Mouse (Mus musculus): ENCODE data around the gene Socs7.
"Not testable (repeated sequence)": the region's sequence is repeated elsewhere in the genome, so short reads cannot be mapped to it uniquely, and the experiment has no call there.

The Socs7 gene

DNA sequence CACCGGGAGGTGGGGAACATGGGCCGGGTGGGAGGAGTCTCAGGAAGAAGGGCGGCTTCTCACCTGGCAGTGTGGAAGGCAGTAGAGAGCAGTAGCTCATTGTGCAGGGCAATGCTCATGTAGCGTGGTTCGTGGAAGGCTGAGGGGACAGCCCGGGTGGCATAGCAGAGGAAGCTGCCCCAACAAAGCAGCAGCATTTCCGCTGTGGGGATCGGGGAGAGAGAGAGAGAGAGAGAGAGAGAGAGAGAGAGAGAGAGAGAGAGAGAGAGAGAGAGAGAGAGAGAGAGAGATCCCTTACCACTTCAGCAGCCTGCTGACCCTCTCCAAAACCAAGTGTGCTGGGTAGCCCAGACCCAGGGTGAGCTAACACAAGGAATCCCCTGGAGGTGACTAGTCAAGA is 19.2 kb upstream of the Socs7 start:
- in situ Hi-C loops (cut with MseI, MboI) = no loop called here

DNA sequence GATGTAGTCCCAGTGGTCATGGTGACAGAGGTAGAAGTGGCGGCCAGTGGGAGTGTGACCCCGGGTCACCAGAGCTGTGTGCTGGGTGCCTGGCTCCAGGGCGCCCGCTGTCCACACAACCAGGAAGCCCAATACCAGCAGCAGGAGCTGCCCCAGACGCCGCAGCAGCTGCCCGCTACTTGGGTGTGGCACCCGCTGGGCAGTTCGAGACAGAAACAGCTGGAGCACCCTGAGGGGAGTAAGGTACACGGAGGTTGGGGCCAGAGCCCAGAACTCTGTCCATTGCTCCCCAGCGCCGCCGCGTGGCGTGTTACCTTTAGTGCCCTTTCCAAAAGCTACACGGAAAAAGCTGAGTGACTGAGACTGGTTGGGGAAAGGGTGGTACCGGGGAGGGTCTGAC is 18.7 kb upstream of the Socs7 start:
- in situ Hi-C loops (cut with MseI, MboI) = no loop called here

DNA sequence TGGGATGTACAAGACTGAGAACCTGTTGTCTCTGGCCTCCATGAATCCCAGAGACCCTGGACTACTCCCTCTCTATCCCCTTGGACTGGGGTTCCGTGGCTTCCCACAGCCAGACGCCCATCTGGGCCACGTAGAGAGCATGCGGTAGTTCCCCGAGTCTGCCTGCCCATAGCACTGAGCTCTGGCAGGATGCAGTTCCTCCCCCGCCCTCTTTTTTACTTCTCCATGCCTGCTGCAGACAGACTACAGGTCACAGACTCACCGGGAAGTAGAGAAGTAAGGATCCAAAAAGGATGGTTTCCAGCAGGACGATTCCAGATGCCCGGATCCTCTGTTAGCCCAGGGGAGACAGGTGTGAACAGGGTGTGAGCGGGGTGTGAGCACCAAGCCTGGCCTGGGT is 16.9 kb upstream of the Socs7 start:
- in situ Hi-C loops (cut with MseI, MboI) = no loop called here

DNA sequence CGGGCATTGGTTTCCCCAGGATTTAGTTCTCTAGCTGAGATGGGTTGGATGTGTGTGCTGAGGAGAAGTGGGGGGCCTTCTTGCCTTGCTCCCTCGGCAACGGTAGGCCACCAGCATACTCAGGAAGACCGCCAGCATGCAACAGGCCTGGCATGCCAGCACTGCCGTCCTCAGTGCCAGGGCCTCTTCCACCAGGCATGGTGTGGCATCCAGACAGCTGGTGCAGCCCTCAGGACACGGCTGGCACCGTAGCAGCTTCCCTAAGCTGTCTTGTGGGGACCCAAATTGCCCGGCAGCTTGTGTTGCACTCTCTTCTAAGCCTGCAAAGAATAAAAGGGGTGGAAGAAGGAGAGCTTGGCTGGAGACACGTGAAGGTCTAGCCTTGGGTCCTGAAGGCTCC is 16.0 kb upstream of the Socs7 start:
- in situ Hi-C loops (cut with MseI, MboI) = no loop called here

DNA sequence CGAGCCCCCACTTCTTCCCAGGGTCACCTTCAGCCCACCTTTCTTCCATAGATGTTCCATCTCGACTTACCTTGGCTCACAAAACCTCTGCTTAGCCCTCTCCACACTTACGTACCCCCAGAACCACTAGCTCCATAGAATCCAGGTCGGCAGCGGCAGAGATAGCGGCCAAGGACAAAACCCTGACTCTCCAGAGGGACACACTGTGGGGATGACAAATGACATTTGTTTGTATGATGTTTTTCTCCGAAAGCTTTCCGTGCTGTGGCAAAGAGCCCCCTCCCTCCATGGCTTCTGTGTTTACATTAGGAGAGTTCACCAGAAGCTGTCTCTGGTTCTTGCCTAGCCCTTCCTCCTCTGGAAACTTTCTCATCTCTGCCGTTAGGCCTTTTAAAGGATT is 15.1 kb upstream of the Socs7 start:
- in situ Hi-C loops (cut with MseI, MboI) = no loop called here

DNA sequence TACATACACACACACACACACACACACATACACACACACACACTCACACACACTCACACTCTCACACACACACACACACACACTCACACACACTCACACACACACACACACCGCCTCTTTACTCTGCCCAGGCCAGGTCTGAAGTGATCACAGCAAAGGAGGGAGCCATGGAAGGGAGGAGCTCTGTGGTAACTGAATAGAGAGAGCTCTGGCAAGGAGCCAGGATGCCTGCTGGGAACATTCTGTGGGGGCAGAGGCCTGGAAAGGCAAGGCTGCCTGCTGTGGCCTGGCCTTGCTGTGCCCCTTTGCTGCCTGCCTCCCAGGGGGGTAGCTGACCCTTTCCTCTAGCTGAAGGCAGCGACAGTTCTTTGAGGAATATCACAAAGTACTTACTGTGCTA is 12.3 kb upstream of the Socs7 start:
- in situ Hi-C loops (cut with MseI, MboI) = no loop called here

DNA sequence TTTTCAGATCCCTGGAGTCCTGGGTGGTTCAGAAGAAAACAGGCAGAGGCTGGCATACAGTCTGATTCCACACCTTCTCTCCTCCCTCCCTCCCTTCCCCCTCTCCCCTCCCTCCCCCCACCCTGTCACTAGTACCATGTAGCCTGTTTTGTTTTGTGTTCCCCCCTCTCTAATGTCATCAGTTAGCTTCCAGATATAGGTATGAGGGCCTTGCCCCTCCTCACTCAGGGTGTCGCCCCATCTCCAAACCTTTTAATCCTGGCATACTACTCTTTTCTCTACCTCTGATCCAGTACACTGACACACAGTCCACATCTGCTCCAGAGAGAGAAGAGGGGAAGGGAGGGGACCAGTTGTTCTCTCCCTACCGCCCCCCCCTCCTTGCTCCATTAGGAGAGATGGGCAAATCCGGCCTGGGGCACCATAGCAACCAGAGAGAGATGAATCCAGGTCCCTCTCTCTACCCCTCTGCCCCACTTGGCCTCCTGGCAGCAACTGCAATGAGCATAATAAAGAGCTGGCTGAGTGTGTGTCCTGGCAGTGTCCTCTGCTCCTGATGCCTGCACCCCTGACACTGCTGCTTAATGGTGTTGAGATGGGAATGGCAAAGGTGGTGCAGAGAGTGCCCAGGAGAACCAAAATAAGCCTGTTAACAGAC is 10.2 kb upstream of the Socs7 start, which contains the start of gene Gpr179:
TSS of gene Gpr179 (minus strand) at position 51 of the 658 bp plus-strand sequence.
- in situ Hi-C loops (cut with MseI, MboI) = no loop called here

DNA sequence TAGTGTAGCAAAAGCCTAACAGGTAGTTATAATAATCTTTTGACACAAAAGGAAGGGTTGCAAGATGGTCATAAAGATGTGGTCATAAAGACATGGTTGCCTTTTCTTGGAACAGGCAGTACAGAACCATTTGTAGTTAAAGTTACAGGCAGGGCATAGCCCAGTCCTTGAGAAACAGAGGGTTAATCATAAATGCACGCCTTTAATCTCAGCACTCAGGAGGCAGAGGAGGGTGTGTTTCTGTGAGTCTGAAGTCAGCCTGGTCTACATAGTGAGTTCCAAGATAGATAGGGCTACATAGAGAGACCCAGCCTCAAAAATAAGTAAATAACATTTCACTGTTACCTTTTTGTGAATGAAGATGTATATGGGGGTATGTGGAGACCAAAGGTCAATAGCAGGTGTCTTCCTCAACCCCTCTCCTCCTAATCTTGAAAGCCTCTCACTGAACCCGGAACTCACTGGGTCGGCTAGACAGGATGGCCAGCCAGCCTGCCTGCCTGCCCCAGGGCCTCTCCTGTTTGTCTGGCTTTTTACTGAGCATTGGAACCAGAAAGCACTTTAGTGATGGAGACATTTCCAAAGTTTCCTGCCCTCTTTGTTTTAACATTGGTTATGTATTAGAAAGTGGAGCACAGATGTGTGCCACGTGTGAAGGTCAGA is 9.3 kb upstream of the Socs7 start:
- in situ Hi-C loops (cut with MseI, MboI) = no loop called here

DNA sequence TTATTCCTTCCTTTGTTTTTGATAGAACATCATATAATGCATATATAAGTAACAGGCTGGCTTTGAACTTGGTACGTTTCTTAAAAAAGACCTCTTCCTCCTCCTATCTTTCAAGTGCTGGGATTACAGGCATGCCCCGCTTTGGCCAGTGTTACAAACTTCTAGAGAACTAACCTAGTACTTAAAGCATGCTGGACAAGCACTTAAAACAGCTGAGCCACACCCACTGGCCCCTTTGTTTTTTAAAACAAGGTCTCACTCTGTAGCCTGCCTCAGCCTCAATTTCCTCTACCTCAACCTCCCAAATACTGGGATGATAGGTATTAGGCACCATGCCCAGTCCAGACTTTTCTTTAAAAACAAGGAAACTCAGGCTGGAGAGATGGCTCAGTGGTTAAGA is 7.7 kb upstream of the Socs7 start:
- in situ Hi-C loops (cut with MseI, MboI) = no loop called here

DNA sequence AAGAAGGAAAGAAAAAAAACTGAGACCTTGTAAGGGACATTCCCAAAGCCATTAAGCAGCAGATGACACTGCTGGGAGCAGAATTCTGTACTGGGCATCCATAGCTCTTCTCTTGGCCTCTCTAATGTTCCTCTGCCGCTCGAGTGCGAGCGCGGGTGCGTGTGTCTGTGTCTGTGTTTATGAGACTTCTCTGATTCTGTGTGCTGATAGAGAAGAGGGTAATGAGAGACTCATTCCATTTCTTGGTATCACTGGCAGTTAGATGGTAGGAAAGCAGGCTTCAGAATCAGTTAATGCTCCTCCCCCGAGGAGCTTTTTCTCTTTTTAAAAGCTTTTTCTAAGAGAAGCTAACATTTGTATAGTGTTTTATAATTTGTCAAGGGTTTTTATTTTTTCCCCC is 7.1 kb upstream of the Socs7 start:
- in situ Hi-C loops (cut with MseI, MboI) = no loop called here

DNA sequence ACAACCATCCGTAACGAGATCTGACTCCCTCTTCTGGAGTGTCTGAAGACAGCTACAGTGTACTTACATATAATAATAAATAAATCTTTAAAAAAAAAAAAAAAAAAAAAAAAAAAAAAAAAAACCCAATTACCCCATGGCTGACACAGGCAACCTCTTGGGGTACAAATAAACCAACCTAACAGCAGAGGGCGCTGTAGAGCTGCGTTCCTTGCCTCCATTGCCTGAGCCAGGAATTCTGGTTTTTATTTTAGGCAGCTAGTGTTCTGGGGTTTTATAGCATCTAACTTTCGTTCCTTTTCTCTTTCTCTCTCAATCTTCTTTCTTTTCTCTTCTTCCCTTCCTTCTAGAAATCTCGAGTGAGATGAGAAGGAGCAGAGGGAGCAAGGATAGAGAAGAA is 4.7 kb upstream of the Socs7 start:
- in situ Hi-C loops (cut with MseI, MboI) = not testable (repeated sequence)

DNA sequence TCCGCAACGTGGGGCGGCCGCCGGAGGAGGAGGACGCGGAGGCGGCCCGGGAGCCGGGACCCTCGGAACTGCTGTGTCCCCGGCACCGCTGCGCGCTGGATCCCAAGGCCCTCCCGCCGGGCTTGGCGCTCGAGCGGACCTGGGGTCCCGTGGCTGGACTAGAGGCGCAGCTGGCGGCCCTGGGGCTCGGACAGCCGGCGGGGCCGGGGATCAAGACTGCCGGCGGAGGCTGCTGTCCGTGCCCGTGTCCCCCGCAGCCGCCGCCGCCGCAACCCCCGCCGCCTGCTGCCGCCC is 245 bp downstream of the Socs7 start:
- in situ Hi-C loops (cut with MseI, MboI) = no loop called here

DNA sequence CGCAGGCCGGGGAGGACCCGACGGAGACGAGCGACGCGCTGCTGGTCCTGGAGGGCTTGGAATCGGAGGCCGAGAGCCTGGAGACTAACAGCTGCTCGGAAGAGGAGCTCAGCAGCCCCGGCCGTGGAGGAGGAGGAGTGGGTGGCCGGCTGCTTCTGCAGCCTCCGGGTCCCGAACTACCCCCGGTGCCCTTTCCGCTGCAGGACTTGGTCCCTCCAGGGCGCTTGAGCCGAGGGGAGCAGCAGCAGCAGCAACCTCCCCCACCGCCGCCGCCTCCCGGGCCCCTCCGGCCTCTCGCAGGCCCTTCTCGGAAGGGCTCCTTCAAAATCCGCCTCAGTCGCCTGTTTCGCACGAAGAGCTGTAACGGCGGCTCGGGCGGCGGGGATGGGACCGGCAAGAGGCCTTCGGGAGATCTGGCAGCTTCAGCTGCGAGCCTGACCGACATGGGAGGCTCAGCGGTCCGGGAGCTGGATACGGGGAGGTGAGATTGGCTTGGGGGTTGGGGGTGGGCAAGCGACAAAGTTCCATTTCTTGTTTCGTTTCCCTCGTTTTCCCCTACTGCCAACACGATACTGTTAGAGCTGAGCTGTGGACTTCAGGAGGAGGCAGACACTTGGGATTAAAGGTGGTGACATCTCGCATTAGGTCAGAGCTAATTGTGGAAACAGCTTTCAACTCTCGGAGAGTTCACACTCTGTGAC is 742 bp downstream of the Socs7 start:
- in situ Hi-C loops (cut with MseI, MboI) = no loop called here

DNA sequence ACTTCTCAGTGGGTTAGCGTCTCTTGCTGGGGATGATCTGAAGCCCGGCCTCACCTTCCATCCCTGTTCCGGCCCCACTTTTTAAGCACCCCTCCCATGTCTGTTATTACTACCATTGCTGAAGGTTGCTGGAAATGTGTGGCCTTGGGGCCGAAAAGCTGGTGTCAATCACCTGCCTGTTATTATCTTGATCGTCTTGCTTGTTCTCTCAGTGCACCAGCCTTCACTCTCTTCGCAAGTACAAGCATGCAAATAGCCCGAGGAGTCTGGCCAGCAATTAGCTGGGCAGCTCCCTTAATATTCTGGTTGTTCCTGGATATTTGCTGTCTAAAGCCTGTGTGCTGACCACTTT is 1.3 kb downstream of the Socs7 start:
- in situ Hi-C loops (cut with MseI, MboI) = no loop called here

DNA sequence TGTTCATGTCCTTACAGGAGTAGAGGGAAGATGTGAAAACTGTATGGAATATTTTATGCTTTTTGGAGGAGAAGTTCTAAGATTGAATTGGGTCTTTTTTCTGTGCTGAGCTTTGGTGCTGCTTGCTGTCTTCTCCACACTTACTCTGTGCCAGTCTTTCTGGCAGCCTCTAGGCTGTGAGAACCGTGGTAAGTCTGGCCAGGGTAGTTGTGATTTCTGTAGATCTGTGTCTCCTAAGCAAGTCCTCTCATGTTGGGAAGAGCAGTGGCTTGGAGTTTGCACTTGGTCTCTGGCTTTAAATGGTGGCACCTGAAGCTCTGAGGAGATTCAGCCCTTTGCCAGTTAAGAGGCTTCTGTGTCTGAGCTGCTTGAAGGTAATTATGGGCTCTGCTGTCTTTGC is 3.2 kb downstream of the Socs7 start:
- in situ Hi-C loops (cut with MseI, MboI) = no loop called here

DNA sequence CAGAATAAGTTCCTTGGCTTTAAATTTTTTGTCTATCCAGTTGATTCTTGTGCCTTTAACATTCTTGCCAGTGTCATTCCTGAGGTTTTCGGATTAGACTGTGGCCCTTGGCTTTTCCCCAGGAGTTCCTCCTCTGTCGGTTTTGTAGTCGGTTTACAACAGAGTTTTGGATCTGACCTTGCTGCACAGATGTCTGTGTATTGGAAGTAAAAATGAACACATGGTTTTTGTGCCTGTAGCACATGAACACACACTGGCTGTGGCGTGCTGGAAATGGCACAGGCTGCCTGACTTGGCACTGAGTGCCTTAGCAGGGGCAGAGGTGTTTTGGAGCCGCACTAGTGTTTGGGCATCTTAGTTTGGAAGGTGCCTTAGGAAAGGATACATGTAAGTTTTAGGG is 6.2 kb downstream of the Socs7 start:
- in situ Hi-C loops (cut with MseI, MboI) = no loop called here

DNA sequence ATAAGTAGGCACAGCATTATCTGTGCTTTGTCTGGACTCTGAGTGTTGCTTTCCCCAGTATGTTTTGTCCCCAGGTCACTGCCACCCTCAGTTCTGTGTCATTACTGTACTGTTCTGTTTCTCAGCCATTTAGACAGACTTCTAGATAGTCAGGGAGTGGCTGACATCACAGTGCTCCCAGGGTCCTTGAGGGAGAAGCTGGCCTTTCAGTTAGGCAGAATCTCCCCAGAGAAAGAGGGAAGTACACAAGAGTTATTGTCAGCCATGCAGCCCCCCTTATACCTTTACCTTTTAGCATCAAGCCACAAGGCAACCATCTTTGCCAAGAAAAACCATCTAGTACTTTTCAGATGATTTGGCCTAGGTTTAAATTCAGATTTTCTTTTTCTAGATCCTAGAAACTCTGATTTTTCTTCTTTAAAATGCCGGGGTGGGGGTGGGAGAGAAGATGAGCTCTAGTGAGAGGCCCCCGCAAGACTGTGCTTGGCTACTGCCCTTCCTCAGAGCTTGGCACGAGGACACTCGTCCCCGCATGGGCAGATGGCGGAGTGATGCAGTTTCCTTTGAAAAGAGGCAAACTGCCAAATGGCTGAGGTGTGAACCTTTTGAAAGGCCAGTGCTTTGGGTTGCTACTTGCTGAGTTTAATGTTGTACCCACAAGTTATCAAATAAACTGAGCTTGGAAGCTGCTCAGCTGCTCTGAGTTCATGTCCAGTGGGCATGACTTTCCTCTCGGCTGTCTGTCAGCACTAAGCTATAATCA is 8.2 kb downstream of the Socs7 start:
- in situ Hi-C loops (cut with MseI, MboI) = no loop called here

DNA sequence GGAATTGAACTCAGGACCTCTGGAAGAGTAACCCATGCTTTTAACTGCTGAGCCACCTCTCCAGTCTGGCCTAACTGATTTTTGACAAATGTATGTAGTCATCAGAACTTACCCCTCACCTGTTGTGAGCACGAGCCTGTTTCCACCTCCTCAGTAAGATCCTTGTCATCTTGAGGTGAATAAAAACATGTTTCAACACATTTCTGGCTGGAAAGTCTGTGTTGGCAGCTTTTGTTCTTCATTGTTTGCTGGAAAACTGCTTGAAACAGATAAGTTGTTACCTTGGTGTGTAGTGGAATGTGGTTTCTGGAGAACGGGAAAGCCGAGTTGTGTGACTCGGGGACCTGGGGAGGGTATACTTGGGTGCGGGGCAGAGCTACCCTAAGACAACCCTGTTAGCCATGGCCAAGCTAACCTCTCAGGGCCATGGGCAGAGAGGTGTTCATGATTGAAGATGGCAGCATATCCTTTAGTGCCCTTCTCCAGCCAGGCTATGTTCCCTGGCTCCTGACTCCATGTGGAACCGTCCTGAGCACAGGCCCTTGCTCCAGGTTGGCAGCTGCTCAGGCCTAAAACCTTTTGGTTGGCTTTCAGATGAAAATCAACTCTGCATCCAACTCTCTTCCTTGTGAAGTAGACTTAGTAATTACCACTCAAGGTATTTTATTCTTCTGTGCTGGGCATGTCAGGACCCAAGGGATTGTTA is 10.0 kb downstream of the Socs7 start:
- in situ Hi-C loops (cut with MseI, MboI) = no loop called here

DNA sequence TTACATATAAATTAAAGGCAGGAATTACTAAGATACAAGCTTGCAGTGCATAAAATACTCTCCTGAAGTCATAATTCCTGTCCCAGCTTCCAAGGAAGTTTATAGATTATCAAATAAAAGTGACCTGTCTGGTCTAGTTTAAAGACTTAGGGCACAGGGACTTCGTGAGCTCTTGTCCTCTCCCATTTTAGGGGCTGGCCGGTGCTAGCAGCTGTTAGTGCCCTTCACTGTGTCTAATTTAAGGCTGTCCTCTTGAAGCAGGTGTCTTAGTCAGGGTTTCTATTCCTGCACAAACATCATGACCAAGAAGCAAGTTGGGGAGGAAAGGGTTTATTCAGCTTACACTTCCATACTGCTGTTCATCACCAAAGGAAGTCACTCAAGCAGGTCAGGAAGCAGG is 11.1 kb downstream of the Socs7 start:
- in situ Hi-C loops (cut with MseI, MboI) = no loop called here

DNA sequence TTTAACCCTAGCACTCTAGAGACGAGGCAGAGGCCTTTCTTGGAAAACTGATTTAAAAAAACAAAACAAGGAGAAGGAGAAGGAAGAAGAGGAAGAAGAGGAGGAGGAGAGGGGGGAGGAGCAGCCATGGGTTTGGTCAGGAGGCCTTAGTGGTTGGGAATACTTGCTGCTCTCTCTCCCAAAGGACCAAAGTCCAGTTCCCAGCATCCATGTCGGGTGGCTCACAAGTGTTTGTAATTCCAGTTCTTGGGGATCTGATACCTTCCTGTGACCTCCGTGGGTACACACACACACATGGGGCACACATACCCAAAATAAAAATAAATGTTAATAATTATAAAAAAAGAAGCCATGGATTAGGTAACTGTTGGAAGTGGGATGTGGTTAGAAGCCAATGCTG is 17.7 kb downstream of the Socs7 start:
- in situ Hi-C loops (cut with MseI, MboI) = no loop called here

DNA sequence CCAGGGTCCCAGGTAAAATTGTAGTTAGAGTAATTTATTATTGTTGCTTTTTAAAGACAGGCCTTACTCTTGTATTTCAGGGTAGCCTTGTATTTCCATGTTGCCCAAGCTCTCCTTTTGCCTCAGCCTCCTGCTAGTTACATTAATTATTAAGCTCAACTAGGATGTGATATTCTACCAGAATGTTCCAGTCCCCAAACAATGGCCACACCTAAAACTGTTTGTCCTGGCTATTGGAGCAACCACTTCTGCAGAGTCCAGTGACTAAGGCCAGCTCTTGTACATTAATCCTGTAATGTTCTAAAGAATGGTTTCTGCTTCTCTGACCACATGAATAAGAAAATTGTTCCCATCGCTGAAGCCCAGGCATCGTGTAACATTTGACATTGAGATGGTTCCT is 20.7 kb downstream of the Socs7 start:
- in situ Hi-C loops (cut with MseI, MboI) = no loop called here

DNA sequence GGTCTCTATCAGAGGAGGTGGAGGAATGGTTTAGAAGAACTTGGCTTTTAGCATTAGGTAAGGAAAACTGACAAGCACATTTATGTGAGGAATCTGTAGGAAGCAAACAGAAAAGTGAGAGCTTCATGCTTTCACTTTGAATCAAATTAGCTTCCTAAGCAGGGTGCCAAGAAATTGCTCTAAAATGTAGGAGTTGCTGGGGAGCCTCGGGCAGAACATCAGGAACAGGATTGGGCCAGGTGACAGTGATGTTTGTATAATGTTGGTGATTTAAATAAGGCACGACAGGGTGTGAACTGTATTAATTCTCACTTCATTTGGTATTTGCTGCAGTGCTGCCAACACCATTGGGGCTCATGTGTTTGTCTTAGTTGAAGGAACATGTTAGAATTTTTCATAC is 21.4 kb downstream of the Socs7 start:
- in situ Hi-C loops (cut with MseI, MboI) = no loop called here
